Mouse (Mus musculus): ENCODE measurements around the gene Trem2. TPM values are rescaled to one million over a fixed set of nuclear protein-coding genes. Genes with fewer than 3 reads are reported as not detected.

Trem2 gene
- polyA plus RNA-seq, 1 experiment from 2014 or later: 5.2 TPM

- Histone ChIP-seq H3K4me2 (ENCODE audit: low read depth, low read length) (no peak overlapping the region), H3K9ac (replicated peaks; ENCODE audit: low read depth, low read length) (no peak overlapping the region), H3K9me3 (ENCODE audit: control insufficient read depth, low read length) (no peaks in the 10 kb centered on the region), H3K27ac (ENCODE audit: low read depth, low read length) (no peak overlapping the region), H3K4me1 (ENCODE audit: control insufficient read depth, insufficient read depth, low read length) (no peaks in the 10 kb centered on the region), H3K27me3 (ENCODE audit: control insufficient read depth, insufficient read depth, low read length) (no peaks in the 10 kb centered on the region), H3K4me3 (ENCODE audit: low read depth, low read length) (no peak overlapping the region), H3K36me3 (ENCODE audit: control insufficient read depth, insufficient read depth, low read length) (no peaks in the 10 kb centered on the region)
- ATAC-seq (ENCODE audit: low read depth): no peak
- WGBS: 84% methylated on average over 4 of the region's 4 CpGs
Observed at GRCm38 (mm10) chr17:48360462-48360861, 14.3 kb downstream of the Trem2 start.

GRCm38 (mm10) chr17:48362346-48362745, 16.1 kb downstream of the Trem2 start:
- WGBS: 76% methylated on average over 3 of the region's 3 CpGs
- H3K4me2 ChIP-seq (ENCODE audit: low read depth, low read length): no peak overlapping the region
- H3K4me1 ChIP-seq (ENCODE audit: control insufficient read depth, insufficient read depth, low read length): no peaks in the 10 kb centered on the region
- H3K27me3 ChIP-seq (ENCODE audit: control insufficient read depth, insufficient read depth, low read length): no peaks in the 10 kb centered on the region
- H3K9me3 ChIP-seq (ENCODE audit: control insufficient read depth, low read length): no peaks in the 10 kb centered on the region
- no peak overlapping the region for H3K9ac ChIP-seq (replicated peaks; ENCODE audit: low read depth, low read length)
- no peak overlapping the region for H3K27ac ChIP-seq (ENCODE audit: low read depth, low read length)
- H3K36me3 ChIP-seq (ENCODE audit: control insufficient read depth, insufficient read depth, low read length): no peaks in the 10 kb centered on the region
- H3K4me3 ChIP-seq (ENCODE audit: low read depth, low read length): no peak overlapping the region
- no peak for ATAC-seq (ENCODE audit: low read depth)

GRCm38 (mm10) chr17:48362966-48363365, 16.8 kb downstream of the Trem2 start:
- no peaks in the 10 kb centered on the region for H3K4me1 ChIP-seq (ENCODE audit: control insufficient read depth, insufficient read depth, low read length)
- H3K4me3 ChIP-seq (ENCODE audit: low read depth, low read length): no peak overlapping the region
- no peak for ATAC-seq (ENCODE audit: low read depth)
- no peak overlapping the region for H3K27ac ChIP-seq (ENCODE audit: low read depth, low read length)
- H3K4me2 ChIP-seq (ENCODE audit: low read depth, low read length): no peak overlapping the region
- WGBS: 88% methylated on average over 8 of the region's 8 CpGs
- H3K36me3 ChIP-seq (ENCODE audit: control insufficient read depth, insufficient read depth, low read length): no peaks in the 10 kb centered on the region
- H3K9ac ChIP-seq (replicated peaks; ENCODE audit: low read depth, low read length): no peak overlapping the region
- H3K27me3 ChIP-seq (ENCODE audit: control insufficient read depth, insufficient read depth, low read length): no peaks in the 10 kb centered on the region
- no peaks in the 10 kb centered on the region for H3K9me3 ChIP-seq (ENCODE audit: control insufficient read depth, low read length)

GRCm38 (mm10) chr17:48363421-48363965, 17.3 kb downstream of the Trem2 start:
- no peak overlapping the region for H3K4me3 ChIP-seq (ENCODE audit: low read depth, low read length)
- no peak for ATAC-seq (ENCODE audit: low read depth)
- 78% methylated on average over 6 of the region's 6 CpGs for WGBS

GRCm38 (mm10) chr17:48365511-48366155, 19.4 kb downstream of the Trem2 start:
- no peak for ATAC-seq (ENCODE audit: low read depth)
- no peaks in the 10 kb centered on the region for H3K4me1 ChIP-seq (ENCODE audit: control insufficient read depth, insufficient read depth, low read length)
- no peak overlapping the region for H3K9ac ChIP-seq (replicated peaks; ENCODE audit: low read depth, low read length)
- H3K4me3 ChIP-seq (ENCODE audit: low read depth, low read length): no peak overlapping the region
- WGBS: 79% methylated on average over 9 of the region's 9 CpGs
- H3K27me3 ChIP-seq (ENCODE audit: control insufficient read depth, insufficient read depth, low read length): no peaks in the 10 kb centered on the region
- H3K27ac ChIP-seq (ENCODE audit: low read depth, low read length): no peak overlapping the region
- H3K9me3 ChIP-seq (ENCODE audit: control insufficient read depth, low read length): no peaks in the 10 kb centered on the region
- no peaks in the 10 kb centered on the region for H3K36me3 ChIP-seq (ENCODE audit: control insufficient read depth, insufficient read depth, low read length)
- no peak overlapping the region for H3K4me2 ChIP-seq (ENCODE audit: low read depth, low read length)

More at GRCm38 (mm10) chr17:48363421-48363965, 17.3 kb downstream of the Trem2 start:
- Histone ChIP-seq H3K9me3 (ENCODE audit: control insufficient read depth, low read length) (no peaks in the 10 kb centered on the region), H3K4me1 (ENCODE audit: control insufficient read depth, insufficient read depth, low read length) (no peaks in the 10 kb centered on the region), H3K27ac (ENCODE audit: low read depth, low read length) (no peak overlapping the region), H3K4me2 (ENCODE audit: low read depth, low read length) (no peak overlapping the region), H3K36me3 (ENCODE audit: control insufficient read depth, insufficient read depth, low read length) (no peaks in the 10 kb centered on the region), H3K9ac (replicated peaks; ENCODE audit: low read depth, low read length) (no peak overlapping the region), H3K27me3 (ENCODE audit: control insufficient read depth, insufficient read depth, low read length) (no peaks in the 10 kb centered on the region)

- no peaks in the 10 kb centered on the region for H3K27me3 ChIP-seq (ENCODE audit: control insufficient read depth, insufficient read depth, low read length)
- no peaks in the 10 kb centered on the region for H3K36me3 ChIP-seq (ENCODE audit: control insufficient read depth, insufficient read depth, low read length)
- H3K27ac ChIP-seq (ENCODE audit: low read depth, low read length): no peak overlapping the region
- no peak overlapping the region for H3K4me3 ChIP-seq (ENCODE audit: low read depth, low read length)
- no peak overlapping the region for H3K9ac ChIP-seq (replicated peaks; ENCODE audit: low read depth, low read length)
- H3K9me3 ChIP-seq (ENCODE audit: control insufficient read depth, low read length): no peaks in the 10 kb centered on the region
- WGBS: 70% methylated on average over 5 of the region's 5 CpGs
- no peak for ATAC-seq (ENCODE audit: low read depth)
- H3K4me2 ChIP-seq (ENCODE audit: low read depth, low read length): no peak overlapping the region
- no peaks in the 10 kb centered on the region for H3K4me1 ChIP-seq (ENCODE audit: control insufficient read depth, insufficient read depth, low read length)
Observed at GRCm38 (mm10) chr17:48366806-48367205, 20.6 kb downstream of the Trem2 start.

- H3K27me3 ChIP-seq (ENCODE audit: control insufficient read depth, insufficient read depth, low read length): no peaks in the 10 kb centered on the region
- no peaks in the 10 kb centered on the region for H3K36me3 ChIP-seq (ENCODE audit: control insufficient read depth, insufficient read depth, low read length)
- no peaks in the 10 kb centered on the region for H3K9me3 ChIP-seq (ENCODE audit: control insufficient read depth, low read length)
- H3K4me1 ChIP-seq (ENCODE audit: control insufficient read depth, insufficient read depth, low read length): no peaks in the 10 kb centered on the region
- no peak for ATAC-seq (ENCODE audit: low read depth)
- no peak overlapping the region for H3K9ac ChIP-seq (replicated peaks; ENCODE audit: low read depth, low read length)
- H3K4me2 ChIP-seq (ENCODE audit: low read depth, low read length): no peak overlapping the region
- no peak overlapping the region for H3K4me3 ChIP-seq (ENCODE audit: low read depth, low read length)
- H3K27ac ChIP-seq (ENCODE audit: low read depth, low read length): no peak overlapping the region
Observed at GRCm38 (mm10) chr17:48371621-48372020, 25.4 kb downstream of the Trem2 start.

GRCm38 (mm10) chr17:48372987-48373386, 26.8 kb downstream of the Trem2 start:
- Histone ChIP-seq H3K4me3 (ENCODE audit: low read depth, low read length) (no peak overlapping the region), H3K4me2 (ENCODE audit: low read depth, low read length) (no peak overlapping the region), H3K36me3 (ENCODE audit: control insufficient read depth, insufficient read depth, low read length) (no peaks in the 10 kb centered on the region), H3K9ac (replicated peaks; ENCODE audit: low read depth, low read length) (no peak overlapping the region), H3K27ac (ENCODE audit: low read depth, low read length) (no peak overlapping the region), H3K9me3 (ENCODE audit: control insufficient read depth, low read length) (no peaks in the 10 kb centered on the region), H3K4me1 (ENCODE audit: control insufficient read depth, insufficient read depth, low read length) (no peaks in the 10 kb centered on the region), H3K27me3 (ENCODE audit: control insufficient read depth, insufficient read depth, low read length) (no peaks in the 10 kb centered on the region)
- WGBS: 81% methylated on average over 8 of the region's 8 CpGs
- no peak for ATAC-seq (ENCODE audit: low read depth)

- Histone ChIP-seq H3K4me1 (ENCODE audit: control insufficient read depth, insufficient read depth, low read length) (no peaks in the 10 kb centered on the region), H3K27ac (ENCODE audit: low read depth, low read length) (no peak overlapping the region), H3K27me3 (ENCODE audit: control insufficient read depth, insufficient read depth, low read length) (no peaks in the 10 kb centered on the region), H3K9me3 (ENCODE audit: control insufficient read depth, low read length) (no peaks in the 10 kb centered on the region), H3K36me3 (ENCODE audit: control insufficient read depth, insufficient read depth, low read length) (no peaks in the 10 kb centered on the region), H3K4me2 (ENCODE audit: low read depth, low read length) (no peak overlapping the region), H3K9ac (replicated peaks; ENCODE audit: low read depth, low read length) (no peak overlapping the region), H3K4me3 (ENCODE audit: low read depth, low read length) (no peak overlapping the region)
- ATAC-seq (ENCODE audit: low read depth): no peak
- WGBS: 83% methylated on average over 1 of the region's 1 CpGs
Observed at GRCm38 (mm10) chr17:48376102-48376501, 29.9 kb downstream of the Trem2 start.

All from neural tube, embryonic 14.5 days (tissue).